Mouse (Mus musculus): Measurements from ENCODE around the gene Ptprm. TPM values are rescaled to one million over a fixed set of nuclear protein-coding genes. Genes with fewer than 3 reads are reported as not detected.

Gene Ptprm
- total and polyA plus RNA-seq, 3 experiments, result not detected

GRCm38 (mm10) chr17:67209676-67210344 is 144.4 kb downstream of the Ptprm start:
- DNase-seq (ENCODE audit: low read depth, low spot score), result no peak
- TF ChIP-seq MYC (IDR thresholded peaks at IDR 0.05; ENCODE audit: low read depth, low read length), result no peak
- TF ChIP-seq GABPA (IDR thresholded peaks at IDR 0.05; ENCODE audit: low read depth, low read length), result no peak
- no peak for TF ChIP-seq TCF12 (IDR thresholded peaks at IDR 0.05; ENCODE audit: low read depth, low read length)
- no peak for TF ChIP-seq HCFC1 (IDR thresholded peaks at IDR 0.05; ENCODE audit: low read depth, low read length)
- TF ChIP-seq KAT2A (conservative IDR thresholded peaks at IDR 0.05; ENCODE audit: low read depth, low read length), result no peak
- TF ChIP-seq ZNF384 (IDR thresholded peaks at IDR 0.05; ENCODE audit: low read depth, low read length), result no peak
- no peak for TF ChIP-seq MAZ (IDR thresholded peaks at IDR 0.05; ENCODE audit: low read depth, low read length)
- no peak for TF ChIP-seq SIN3A (IDR thresholded peaks at IDR 0.05; ENCODE audit: low read length)
- no peak for TF ChIP-seq CHD1 (IDR thresholded peaks at IDR 0.05; ENCODE audit: low read depth, low read length)
- TF ChIP-seq ELF1 (IDR thresholded peaks at IDR 0.05; ENCODE audit: low read depth, low read length), result no peak
- TF ChIP-seq POLR2AphosphoS2 (IDR thresholded peaks at IDR 0.05; ENCODE audit: low read length), result no peak
- H3K4me3 ChIP-seq (ENCODE audit: control insufficient read depth in 1 of 2, insufficient read depth in 1 of 2, low read depth in 2 of 2, low read length in 2 of 2), result no peak overlapping the region
- H3K9ac ChIP-seq (ENCODE audit: control insufficient read depth, low read depth, low read length, poor library complexity, severe bottlenecking), result no peak overlapping the region
- no peaks in the 10 kb centered on the region for H3K9me3 ChIP-seq (replicated peaks; ENCODE audit: insufficient read depth, low read length)
- H3K27me3 ChIP-seq (ENCODE audit: control insufficient read depth in 1 of 2, insufficient read depth in 2 of 2, low read length in 2 of 2), result no peaks in the 10 kb centered on the region
- no peaks in the 10 kb centered on the region for H3K36me3 ChIP-seq (ENCODE audit: control insufficient read depth in 1 of 2, insufficient read depth in 2 of 2, low read length in 2 of 2)
- no peaks in the 10 kb centered on the region for H3K4me1 ChIP-seq (ENCODE audit: control insufficient read depth in 1 of 2, insufficient read depth in 2 of 2, low read length in 2 of 2)
- H3K27ac ChIP-seq (ENCODE audit: control insufficient read depth, low read depth, low read length), result no peak overlapping the region
- no peaks in the 10 kb centered on the region for H3K79me2 ChIP-seq (ENCODE audit: control insufficient read depth, insufficient read depth, low read length, poor library complexity)

- Histone ChIP-seq H3K4me1 (ENCODE audit: control insufficient read depth in 1 of 2, insufficient read depth in 2 of 2, low read length in 2 of 2) (no peaks in the 10 kb centered on the region), H3K79me2 (ENCODE audit: control insufficient read depth, insufficient read depth, low read length, poor library complexity) (no peaks in the 10 kb centered on the region), H3K27ac (ENCODE audit: control insufficient read depth, low read depth, low read length) (no peak overlapping the region), H3K27me3 (ENCODE audit: control insufficient read depth in 1 of 2, insufficient read depth in 2 of 2, low read length in 2 of 2) (no peaks in the 10 kb centered on the region), H3K9ac (ENCODE audit: control insufficient read depth, low read depth, low read length, poor library complexity, severe bottlenecking) (no peak overlapping the region), H3K36me3 (ENCODE audit: control insufficient read depth in 1 of 2, insufficient read depth in 2 of 2, low read length in 2 of 2) (no peaks in the 10 kb centered on the region), H3K4me3 (ENCODE audit: control insufficient read depth in 1 of 2, insufficient read depth in 1 of 2, low read depth in 2 of 2, low read length in 2 of 2) (no peak overlapping the region), H3K9me3 (replicated peaks; ENCODE audit: insufficient read depth, low read length) (no peaks in the 10 kb centered on the region)
- DNase-seq (ENCODE audit: low read depth, low spot score), result no peak
- TF ChIP-seq MYC (IDR thresholded peaks at IDR 0.05; ENCODE audit: low read depth, low read length) (no peak), POLR2AphosphoS5 (IDR thresholded peaks at IDR 0.05; ENCODE audit: borderline replicate concordance, low read depth, low read length) (no peak), TBP (IDR thresholded peaks at IDR 0.05; ENCODE audit: low read depth, low read length) (no peak), E2F4 (IDR thresholded peaks at IDR 0.05; ENCODE audit: borderline replicate concordance, low read depth, low read length) (no peak), MEF2A (IDR thresholded peaks at IDR 0.05; ENCODE audit: extremely low read depth, insufficient replicate concordance, low read depth, low read length, poor library complexity, severe bottlenecking) (no peak), ZKSCAN1 (IDR thresholded peaks at IDR 0.05; ENCODE audit: low read depth, low read length) (no peak), MAX (IDR thresholded peaks at IDR 0.05; ENCODE audit: low read length) (no peak), CTCF (IDR thresholded peaks at IDR 0.05 in 2 of 3, conservative IDR thresholded peaks at IDR 0.05 in 1 of 3; ENCODE audit: control insufficient read depth in 1 of 3, insufficient read depth in 1 of 3, low read depth in 2 of 3, low read length in 3 of 3, poor library complexity in 1 of 3, severe bottlenecking in 1 of 3) (no peak), BHLHE40 (IDR thresholded peaks at IDR 0.05; ENCODE audit: borderline replicate concordance, low read depth, low read length) (no peak), CHD1 (IDR thresholded peaks at IDR 0.05; ENCODE audit: low read depth, low read length) (no peak), HCFC1 (IDR thresholded peaks at IDR 0.05; ENCODE audit: low read depth, low read length) (no peak), RAD21 (IDR thresholded peaks at IDR 0.05; ENCODE audit: low read depth, low read length) (no peak), ZC3H11A (IDR thresholded peaks at IDR 0.05; ENCODE audit: low read depth, low read length) (no peak), JUND (IDR thresholded peaks at IDR 0.05; ENCODE audit: low read depth, low read length) (no peak), ELF1 (IDR thresholded peaks at IDR 0.05; ENCODE audit: low read depth, low read length) (no peak)
Observed at GRCm38 (mm10) chr17:67208600-67208999, 145.7 kb downstream of the Ptprm start.
